Mouse (Mus musculus) urinary bladder, adult 18-20 months (tissue): ENCODE measurements at regions not wholly inside any gene's neighbourhood (a gene's known extent, or its start where the extent isn't known, plus 50 kb on each side); places are given as distances from the start of the nearest gene placed in this dataset.
"Not testable (repeated sequence)": the region's sequence is repeated elsewhere in the genome, so short reads cannot be mapped to it uniquely, and the experiment has no call there.

Source experiments
- DNase-seq, 2 experiments: peaks; one replicate each; pipeline ENCODE4 v3.0.0; 2022; ENCODE audit warnings: low spot score in 2 of 2, mixed read lengths in 2 of 2

- DNase-seq = peak in 1 of 2 experiments; percentile 19
These were observed 59.5 kb upstream of the Zbtb18 start for GRCm38 (mm10) chr1:177382596-177383190.

DNA sequence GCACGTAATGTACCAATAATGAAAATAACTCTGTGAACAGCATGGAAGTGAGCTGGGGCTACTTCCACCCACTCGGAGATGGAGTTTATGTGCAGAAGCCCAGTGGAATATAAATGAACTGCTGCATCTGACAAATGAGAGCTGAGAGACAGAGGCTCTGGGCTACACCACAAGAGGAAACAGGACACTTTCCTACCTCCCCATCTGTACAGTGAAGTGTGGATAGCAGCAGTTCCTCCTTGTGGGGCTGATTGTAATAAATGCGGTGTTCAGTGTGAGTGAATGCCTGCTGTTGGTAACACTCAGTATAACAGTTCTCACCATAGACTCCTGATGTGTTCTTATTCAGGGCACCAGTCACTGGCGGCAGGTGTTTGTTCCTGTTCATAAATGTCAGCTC is 60.0 kb upstream of the Zbtb18 start:
- DNase-seq = no peak

- DNase-seq = no peak
These were observed 64.0 kb upstream of the Zbtb18 start for GRCm38 (mm10) chr1:177378112-177378511.

GRCm38 (mm10) chr1:177373226-177373825 is 68.8 kb upstream of the Zbtb18 start:
- no peak for DNase-seq

DNA sequence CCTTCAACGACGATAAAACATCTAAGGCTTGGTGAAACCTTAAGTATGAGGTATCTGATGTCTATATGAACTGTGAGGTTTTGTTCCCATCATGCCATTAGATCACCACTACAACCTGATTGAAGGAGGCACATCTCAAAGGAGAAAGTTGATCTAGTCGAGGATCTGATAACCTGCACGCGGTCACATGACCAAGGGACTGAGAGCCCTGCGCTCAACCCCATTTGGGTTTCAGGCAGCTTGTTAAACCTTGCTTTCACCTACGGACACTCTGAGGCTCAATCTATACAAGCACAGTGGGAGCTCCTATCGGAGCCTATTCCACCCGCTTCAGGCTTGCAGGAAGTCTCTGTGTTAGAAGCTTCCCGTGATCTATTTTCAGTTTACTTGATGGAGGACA is 70.1 kb upstream of the Zbtb18 start:
- DNase-seq = no peak

GRCm38 (mm10) chr1:177367864-177368610 is 74.1 kb upstream of the Zbtb18 start:
- DNase-seq = no peak

- DNase-seq = no peak
These were observed 75.2 kb upstream of the Zbtb18 start for GRCm38 (mm10) chr1:177366914-177367313.

- no peak for DNase-seq
These were observed 75.7 kb upstream of the Zbtb18 start for GRCm38 (mm10) chr1:177366475-177366874.

- DNase-seq = no peak
These were observed 77.8 kb upstream of the Zbtb18 start for GRCm38 (mm10) chr1:177364355-177364754.

DNA sequence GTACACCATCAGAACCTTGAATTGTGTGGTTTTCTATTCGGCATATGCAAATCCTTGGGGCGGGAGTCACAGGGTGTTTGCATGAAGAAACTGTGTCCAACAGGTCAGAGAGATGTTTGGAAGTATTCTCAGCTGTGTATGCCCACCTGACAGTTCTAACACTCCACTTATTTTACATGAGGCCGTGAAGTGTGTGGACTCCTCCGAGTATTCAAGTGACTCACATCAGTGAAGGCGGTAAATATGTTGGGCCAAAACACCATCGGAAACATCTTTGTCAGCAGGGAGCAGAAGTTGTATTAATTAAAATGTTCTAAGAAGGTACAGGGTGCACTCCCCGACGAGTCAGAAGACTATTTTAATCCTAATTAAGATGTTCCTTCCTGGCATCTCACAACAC is 79.8 kb upstream of the Zbtb18 start:
- DNase-seq = no peak

GRCm38 (mm10) chr1:177348400-177349092 is 90.5 kb upstream of the Akt3 start:
- DNase-seq = no peak

DNA sequence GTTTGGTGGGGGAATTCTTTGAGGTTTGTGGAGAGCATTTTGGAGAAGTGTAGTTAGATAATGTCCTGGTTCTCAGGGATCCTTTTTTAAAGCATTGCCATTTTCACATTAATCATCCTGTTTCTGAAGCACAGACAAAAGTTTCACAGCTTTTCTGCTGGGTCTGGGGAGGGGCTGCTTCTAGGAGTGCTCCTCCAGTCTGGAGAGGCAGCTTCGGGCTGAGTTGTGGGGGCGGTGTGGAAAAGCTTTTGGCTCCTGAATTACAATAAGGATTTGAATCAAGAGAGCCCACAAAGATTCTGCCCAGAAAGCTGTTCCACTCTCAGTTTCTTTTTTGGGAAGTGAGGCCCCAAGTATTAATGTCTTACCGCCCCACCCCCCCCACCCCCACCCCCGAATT is 89.2 kb upstream of the Akt3 start:
- no peak for DNase-seq

GRCm38 (mm10) chr1:177346540-177346939 is 88.5 kb upstream of the Akt3 start:
- no peak for DNase-seq

- no peak for DNase-seq
These were observed 87.5 kb upstream of the Akt3 start for GRCm38 (mm10) chr1:177345540-177345939.

GRCm38 (mm10) chr1:177343949-177344348 is 85.9 kb upstream of the Akt3 start:
- DNase-seq = no peak

- DNase-seq = no peak
These were observed 85.1 kb upstream of the Akt3 start for GRCm38 (mm10) chr1:177343121-177343520.

DNA sequence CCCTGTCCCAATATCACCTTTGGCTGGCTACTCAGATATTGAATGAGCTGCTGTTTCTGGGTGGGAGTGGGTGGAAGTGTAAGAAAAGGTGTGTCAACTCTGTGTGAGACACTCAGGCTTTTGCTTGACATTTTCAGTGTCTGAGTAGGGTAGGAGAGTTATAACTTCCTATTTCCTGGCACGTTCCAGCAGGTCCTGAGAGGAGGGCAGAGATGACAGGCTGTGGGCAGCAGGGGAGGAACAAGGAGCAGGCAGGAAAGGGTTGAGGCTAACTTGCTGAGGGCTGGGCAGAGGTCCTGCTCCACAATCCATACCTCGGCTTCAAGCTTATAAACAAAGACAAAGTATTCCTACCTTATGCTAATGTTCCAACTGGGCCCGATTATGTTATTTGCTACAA is 82.2 kb upstream of the Akt3 start:
- no peak for DNase-seq

- DNase-seq = not testable (repeated sequence)
These were observed 81.3 kb upstream of the Akt3 start for GRCm38 (mm10) chr1:177339207-177339787.

- peak; percentile 5 to 38 for DNase-seq
These were observed 80.6 kb upstream of the Akt3 start for GRCm38 (mm10) chr1:177338466-177339206.

DNA sequence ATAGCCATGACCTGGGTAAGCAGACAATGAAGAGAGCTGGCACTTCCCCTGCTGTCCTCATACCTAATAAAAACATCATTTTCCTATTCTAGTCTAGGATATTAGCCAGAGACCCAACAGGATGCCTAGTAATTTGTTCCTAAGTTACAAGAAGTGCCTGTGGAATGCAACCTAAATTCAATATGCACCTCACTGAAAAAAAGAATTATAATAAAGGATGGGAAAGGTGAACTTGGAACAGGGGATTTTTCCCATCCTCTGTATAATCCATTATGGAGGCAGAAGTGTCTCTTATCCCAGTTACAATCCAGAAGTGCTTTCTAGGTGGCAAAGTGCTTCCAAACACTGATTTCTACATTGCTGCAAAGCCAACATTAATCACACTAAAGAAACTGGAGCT is 79.8 kb upstream of the Akt3 start:
- DNase-seq = no peak

- no peak for DNase-seq
These were observed 79.1 kb upstream of the Akt3 start for GRCm38 (mm10) chr1:177337141-177337540.
